Mouse (Mus musculus): ENCODE data around the gene Spg11.

GRCm38 (mm10) chr2:122086446-122086845 is 31.7 kb downstream of the Spg11 start:
- TF ChIP-seq CTCF (IDR thresholded peaks at IDR 0.05; ENCODE audit: low read depth, low read length) (no peak), POLR2A (IDR thresholded peaks at IDR 0.05; ENCODE audit: borderline replicate concordance, low read depth, low read length) (no peak)

Measured in bone marrow macrophage, adult 2 months (primary cell).